Mouse (Mus musculus) megakaryocyte, adult 5-6 weeks (primary cell): ENCODE measurements around the gene Zfp398. TPM values are rescaled to one million over a fixed set of nuclear protein-coding genes. Genes with fewer than 3 reads are reported as not detected.
"Not testable (repeated sequence)": the region's sequence is repeated elsewhere in the genome, so short reads cannot be mapped to it uniquely, and the experiment has no call there.

Source experiments
- ATAC-seq: 2 replicates; pipeline ENCODE4 v1.8.0; 2016; ENCODE audit warnings: mild to moderate bottlenecking, inconsistent platforms; ENCODE audit not compliant: poor library complexity, severe bottlenecking
- total RNA-seq, 2 experiments: library from RNA; stranded (forward) in 1 of 2; stranded (reverse) in 1 of 2; fragments of 153-499, 151-499 nt in 1 of 2; fragments of 221-1000, 200-1000 nt in 1 of 2; gene quantifications; 2 replicates each; pipeline versions ENCODE4 v1.2.3 to v1.2.4; 2015 to 2017

Gene Zfp398
- total RNA-seq, 2 experiments from 2014 or later, result 10.4 to 10.5 TPM

DNA sequence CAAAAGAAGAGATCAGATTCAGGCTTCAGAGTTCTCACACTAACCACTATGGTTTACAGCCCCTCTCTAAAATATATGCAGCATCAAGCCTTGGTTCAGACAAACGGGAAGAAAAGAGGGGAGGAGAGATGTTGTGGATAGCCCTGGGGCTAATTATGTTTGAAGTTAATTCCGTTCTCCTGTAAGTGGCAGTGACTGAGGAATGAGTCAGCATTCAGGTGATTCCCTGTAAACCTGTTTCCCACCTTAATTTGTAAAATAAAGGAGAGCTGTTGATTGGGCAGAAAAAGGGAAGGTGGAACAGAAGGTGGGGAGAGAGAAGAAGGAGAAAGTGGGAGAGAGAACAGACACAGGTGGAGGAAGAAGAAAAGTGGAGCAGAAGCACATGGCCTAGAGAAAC is 11.2 kb upstream of the Zfp398 start:
- no peak for ATAC-seq

- no peak for ATAC-seq
Measured at GRCm38 (mm10) chr6:47827462-47827861, 8.0 kb upstream of the Zfp398 start.

DNA sequence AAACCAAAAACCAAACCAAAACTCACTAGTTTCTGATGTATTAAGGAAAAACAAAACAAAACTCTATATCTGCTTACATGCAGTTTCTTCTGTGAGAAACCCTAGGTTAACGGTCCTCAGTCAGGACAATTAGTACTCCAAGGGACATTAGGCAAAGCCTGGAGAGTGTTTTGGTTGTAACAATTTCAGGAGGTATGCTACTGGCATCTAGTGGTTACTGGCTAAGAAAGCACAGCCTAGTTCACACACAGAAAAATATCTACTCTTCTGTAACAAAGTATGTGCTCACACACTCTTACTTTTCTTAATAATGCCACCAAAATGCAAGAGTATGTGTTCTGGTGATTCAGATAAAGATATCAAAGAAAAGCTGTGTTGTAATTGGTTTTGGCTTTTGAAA is 6.5 kb upstream of the Zfp398 start:
- no peak for ATAC-seq

- peak; percentile 97 for ATAC-seq
Measured at GRCm38 (mm10) chr6:47830104-47831078, 5.1 kb upstream of the Zfp398 start, which contains the start of gene Zfp786. Gene Zfp786, minus strand, starts transcription at chr6:47830867.

DNA sequence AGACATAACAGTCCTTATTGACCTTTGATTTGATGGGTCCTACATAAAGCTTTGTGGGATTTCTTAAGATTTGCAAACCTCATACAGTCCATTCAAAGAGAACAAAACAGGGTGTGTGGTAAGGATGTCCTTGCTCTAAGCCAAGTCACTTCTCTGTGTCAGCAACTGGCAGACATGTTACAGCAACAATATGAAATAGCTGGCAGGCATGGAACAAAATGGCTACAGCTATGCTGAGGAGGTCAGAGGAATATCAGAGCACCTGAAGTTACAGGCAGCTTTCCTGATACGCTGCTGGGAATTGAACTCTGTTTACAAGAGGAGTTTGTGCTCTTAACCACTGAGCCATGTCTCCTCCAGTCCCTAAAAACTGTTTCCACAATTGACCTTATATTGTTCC is 3.2 kb upstream of the Zfp398 start:
- no peak for ATAC-seq

DNA sequence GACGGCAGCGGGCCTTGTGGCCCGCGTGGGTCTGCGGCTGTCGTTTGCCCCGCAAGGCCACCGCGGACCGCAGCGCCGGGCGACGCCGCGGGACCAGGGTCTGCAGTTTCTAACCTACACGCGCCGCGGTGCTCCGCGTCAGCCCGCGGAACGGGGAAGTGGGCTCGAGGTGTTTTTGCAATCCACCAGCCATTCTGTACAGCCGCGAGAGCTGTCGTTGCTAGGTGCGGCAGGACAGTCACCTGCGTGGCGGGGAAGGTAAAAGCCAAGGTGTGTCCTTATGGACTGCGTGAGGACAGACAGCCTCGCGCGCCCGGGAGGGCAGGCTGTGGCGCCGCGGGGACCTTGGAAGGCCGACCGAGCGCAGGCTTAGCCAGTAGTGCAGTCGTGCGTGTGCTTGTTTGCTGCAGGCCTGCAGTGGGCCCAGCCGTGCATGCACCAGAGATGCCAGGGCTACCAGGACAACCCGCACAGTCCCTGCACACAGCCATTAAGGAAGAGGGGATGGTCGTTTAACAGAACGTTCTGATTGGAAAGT is 592 bp downstream of the Zfp398 start:
- ATAC-seq, result peak; percentile 60

DNA sequence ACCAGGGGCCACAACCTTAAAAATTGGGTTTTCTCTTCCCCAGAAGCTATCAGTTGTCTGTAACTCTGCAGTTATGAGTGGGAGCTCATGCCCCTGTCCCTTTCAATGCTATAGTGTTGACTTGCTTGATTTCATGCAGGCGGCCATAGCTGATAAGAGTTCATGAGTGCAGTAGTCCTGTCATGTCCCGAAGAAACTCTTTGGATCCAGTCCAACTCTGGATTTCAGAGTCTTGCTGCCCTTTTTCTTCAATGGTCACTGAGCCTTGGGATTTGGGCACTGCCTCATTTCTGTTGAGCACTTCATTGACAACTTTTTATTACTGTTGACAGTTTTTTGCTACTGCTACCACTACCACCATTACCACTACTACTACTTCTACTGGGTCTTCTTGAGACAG is 2.2 kb downstream of the Zfp398 start:
- no peak for ATAC-seq

DNA sequence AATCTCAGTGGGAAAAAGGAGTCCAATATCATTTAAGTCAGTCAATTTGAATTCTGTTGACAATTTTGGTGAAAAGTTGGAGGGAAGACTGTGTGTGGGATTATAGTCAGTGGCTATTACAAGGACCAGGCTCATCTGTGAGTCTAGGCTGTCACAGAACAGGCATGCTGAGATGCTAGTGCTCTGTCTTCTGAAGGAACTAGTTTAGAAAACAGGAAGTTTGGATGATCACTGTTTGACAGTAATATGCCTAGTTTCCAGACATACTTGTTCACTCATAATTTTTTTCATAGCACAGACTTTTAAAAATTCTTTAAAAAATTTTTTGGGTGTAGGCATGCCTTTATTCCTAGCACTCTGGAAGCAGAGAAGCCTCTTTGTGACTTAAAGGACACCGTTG is 5.6 kb downstream of the Zfp398 start:
- ATAC-seq, result peak; percentile 50; the same call in 1 of the 2 replicates

GRCm38 (mm10) chr6:47841831-47842230 is 6.4 kb downstream of the Zfp398 start:
- no peak for ATAC-seq

- no peak for ATAC-seq
Measured at GRCm38 (mm10) chr6:47842337-47842736, 6.9 kb downstream of the Zfp398 start.

DNA sequence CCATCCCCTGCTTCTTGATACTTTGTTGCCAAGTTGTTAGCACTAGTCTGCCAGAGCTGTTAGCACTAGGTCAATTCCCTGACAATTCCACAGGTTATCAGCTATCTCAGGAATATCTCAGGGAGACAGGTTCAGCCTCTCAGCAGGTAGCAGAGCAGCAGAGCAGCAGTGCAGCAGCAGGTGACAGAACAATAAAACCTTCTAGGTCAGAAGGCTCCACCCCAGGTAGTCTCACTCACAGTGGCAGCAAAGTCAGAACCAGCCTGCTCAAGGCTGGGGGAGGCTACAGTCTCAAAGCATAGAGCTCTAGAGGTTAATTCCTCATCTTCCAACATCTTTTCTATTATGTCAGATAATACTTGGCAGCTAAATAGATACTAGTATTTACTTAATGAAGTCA is 10.3 kb downstream of the Zfp398 start:
- ATAC-seq, result no peak

- ATAC-seq, result no peak
Measured at GRCm38 (mm10) chr6:47857241-47857640, 21.8 kb downstream of the Zfp398 start.

- ATAC-seq, result not testable (repeated sequence)
Measured at GRCm38 (mm10) chr6:47857729-47858128, 22.3 kb downstream of the Zfp398 start.

GRCm38 (mm10) chr6:47872266-47872665 is 36.8 kb downstream of the Zfp398 start:
- no peak for ATAC-seq

DNA sequence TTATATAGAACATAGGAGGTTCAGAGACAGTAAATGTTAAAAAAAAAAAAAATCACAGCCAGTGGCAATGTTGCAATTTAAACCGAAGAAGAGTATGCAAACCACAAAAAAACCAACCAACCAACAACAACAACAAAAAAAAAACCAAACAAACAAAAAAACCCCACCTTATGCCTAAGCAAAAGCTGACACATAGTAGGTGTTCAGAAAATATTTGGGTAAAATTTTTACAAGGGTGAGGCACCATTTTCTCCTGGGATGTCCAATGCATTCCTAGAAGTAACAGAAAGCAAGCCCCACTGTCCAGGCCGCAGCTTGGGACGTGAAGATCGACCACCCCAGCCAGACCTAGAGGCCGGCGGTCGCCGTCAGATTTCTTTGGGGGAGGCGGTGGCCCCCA is 41.6 kb downstream of the Zfp398 start, which contains the start of gene Zfp282:
Zfp282 (plus strand) TSS at position 147 of the 400 bp plus-strand sequence.
- ATAC-seq, result no peak

- peak; percentile 96 for ATAC-seq
Measured at GRCm38 (mm10) chr6:47877461-47878132, 42.1 kb downstream of the Zfp398 start.

- no peak for ATAC-seq
Measured at GRCm38 (mm10) chr6:47878133-47878514, 42.7 kb downstream of the Zfp398 start.

- ATAC-seq, result no peak
Measured at GRCm38 (mm10) chr6:47878593-47878992, 43.1 kb downstream of the Zfp398 start.

- ATAC-seq, result no peak
Measured at GRCm38 (mm10) chr6:47879049-47879716, 43.7 kb downstream of the Zfp398 start.

DNA sequence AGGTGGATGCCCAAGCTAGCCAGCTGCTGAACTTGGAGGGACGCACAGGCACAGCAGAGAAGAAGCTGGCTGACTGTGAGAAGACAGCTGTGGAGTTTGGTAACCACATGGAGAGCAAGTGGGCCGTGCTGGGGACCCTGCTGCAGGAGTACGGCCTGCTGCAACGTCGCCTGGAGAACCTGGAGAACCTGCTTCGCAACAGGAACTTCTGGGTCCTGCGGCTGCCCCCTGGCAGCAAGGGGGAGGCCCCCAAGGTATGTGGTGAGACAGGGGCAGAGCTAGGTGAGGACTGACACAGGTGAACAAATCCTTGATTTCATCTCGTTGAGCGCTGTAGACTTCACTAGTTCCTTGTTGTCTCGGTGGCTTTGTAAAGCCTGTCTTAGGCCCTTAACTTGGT is 44.7 kb downstream of the Zfp398 start:
- ATAC-seq, result no peak

DNA sequence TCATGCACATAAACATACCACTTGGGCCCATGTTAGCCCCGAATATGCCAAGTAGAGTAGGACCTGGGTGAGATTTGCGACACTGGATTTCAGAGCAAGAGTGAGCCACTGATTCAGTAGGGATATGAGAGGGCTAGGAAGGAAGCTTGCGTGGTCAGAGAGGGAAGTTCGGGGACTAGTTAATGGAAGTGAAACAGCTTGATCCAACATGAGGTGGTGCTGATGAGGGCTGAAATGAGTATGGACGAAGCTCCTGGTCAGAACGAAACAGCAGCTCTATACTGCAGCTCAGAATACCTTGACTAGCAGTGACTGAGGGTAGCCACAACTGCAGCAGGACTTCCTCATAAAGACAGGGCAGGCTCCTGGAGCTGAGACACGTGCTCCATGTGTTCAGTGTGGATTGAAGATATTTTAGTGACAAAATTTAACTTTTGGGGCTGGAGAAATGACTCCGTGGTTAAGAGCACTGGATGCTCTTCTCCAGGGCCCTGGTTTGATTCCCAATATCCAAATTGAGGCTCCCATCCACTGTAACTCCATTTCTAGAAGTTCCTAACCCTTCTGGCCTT is 53.4 kb downstream of the Zfp398 start:
- ATAC-seq, result peak; percentile 49
